In genomic region chr9:22814407-22815092, GRCm38 (mm10) we compare ENCODE assay signal across 12 mouse cellular contexts.
A peak's percentile ranks its signal among the peaks of the same experiment; 100 is the strongest.
DNase-seq lines count a peak whose midpoint lies in the region; ATAC-seq lines count a peak whose summit lies in the region.
"Had no signal": no experiment of that assay in that cellular context is flagged by ENCODE, and none has a peak within 500 bp of the region (broad histone marks: within the 10 kb centered on the region; RNA-seq: fewer than 3 reads in every experiment).

No protein-coding gene starts in this region.

- peaks cover 27% of the 10 kb centered on the region for H3K4me1 ChIP-seq in heart, embryonic 12.5 days (replicated peaks)
- H3K4me1 ChIP-seq in neural tube, embryonic 13.5 days (replicated peaks): peaks cover 9% of the 10 kb centered on the region; the same call in 1 of the 2 replicates
- peaks cover 2% of the 10 kb centered on the region; the same call in 1 of the 2 replicates for H3K4me1 ChIP-seq in neural tube, embryonic 15.5 days
- H3K4me1 ChIP-seq: stomach, embryonic 15.5 days had no signal

- no peaks in the 10 kb centered on the region for H3K27me3 ChIP-seq in heart, embryonic 12.5 days (replicated peaks)
- H3K27me3 ChIP-seq in neural tube, embryonic 13.5 days: no peaks in the 10 kb centered on the region
- no peaks in the 10 kb centered on the region for H3K27me3 ChIP-seq in neural tube, embryonic 15.5 days (replicated peaks)
- H3K27me3 ChIP-seq: stomach, embryonic 15.5 days had no signal

- H3K4me3 ChIP-seq in heart, embryonic 12.5 days: no peak overlapping the region
- no peak overlapping the region for H3K4me3 ChIP-seq in neural tube, embryonic 13.5 days
- H3K4me3 ChIP-seq in neural tube, embryonic 15.5 days (replicated peaks): no peak overlapping the region
- H3K4me3 ChIP-seq: stomach, embryonic 15.5 days had no signal

- DNase-seq in heart, postnatal 14 days: no peak
- peak; percentile 11 for DNase-seq in testis, postnatal 14 days (ENCODE audit: low spot score)
- DNase-seq in lung, postnatal 25 days (ENCODE audit: low spot score): no peak
- DNase-seq in natural killer cell, adult 2 months (ENCODE audit: low spot score in 2 of 2): no peak
- DNase-seq: cerebellum, adult 11 months; gastrocnemius, postnatal 25 days had no signal

- H3K4me2 ChIP-seq in heart, embryonic 12.5 days: no peak overlapping the region
- no peak overlapping the region for H3K4me2 ChIP-seq in neural tube, embryonic 13.5 days
- H3K4me2 ChIP-seq in neural tube, embryonic 15.5 days: no peak overlapping the region
- H3K4me2 ChIP-seq: stomach, embryonic 15.5 days had no signal

- H3K36me3 ChIP-seq in heart, embryonic 12.5 days: no peaks in the 10 kb centered on the region
- no peaks in the 10 kb centered on the region for H3K36me3 ChIP-seq in neural tube, embryonic 13.5 days
- H3K36me3 ChIP-seq in neural tube, embryonic 15.5 days: no peaks in the 10 kb centered on the region
- H3K36me3 ChIP-seq: stomach, embryonic 15.5 days had no signal

- intact Hi-C loops in heart, postnatal 14 days (cut with DNase I): no loop called here

- peak overlapping the region; percentile 42 for H3K27ac ChIP-seq in heart, embryonic 12.5 days (ENCODE audit: poor library complexity, severe bottlenecking)
- 0 out of 2 replicates have a peak overlapping the region, but pooled peaks have one; percentile 18 for H3K27ac ChIP-seq in neural tube, embryonic 13.5 days (replicated peaks)
- H3K27ac ChIP-seq in neural tube, embryonic 15.5 days (replicated peaks): no peak overlapping the region
- H3K27ac ChIP-seq: kidney, postnatal 0 days; stomach, embryonic 15.5 days had no signal

- no peak overlapping the region for H3K9ac ChIP-seq in heart, embryonic 12.5 days
- no peak overlapping the region for H3K9ac ChIP-seq in neural tube, embryonic 13.5 days
- H3K9ac ChIP-seq in neural tube, embryonic 15.5 days (replicated peaks): no peak overlapping the region
- H3K9ac ChIP-seq: stomach, embryonic 15.5 days had no signal

- peak; percentile 66 for ATAC-seq in heart, embryonic 12.5 days (ENCODE audit: insufficient number of reproducible peaks, low FRiP score)
- no peak for ATAC-seq in neural tube, embryonic 13.5 days (ENCODE audit: low read depth)
- ATAC-seq in neural tube, embryonic 15.5 days (ENCODE audit: low FRiP score): no peak
- peak; percentile 68 to 74 for ATAC-seq in hematopoietic stem cell, adult 5-6 weeks (replicated peaks in 1 of 2; ENCODE audit: insufficient read depth in 1 of 2, low FRiP score in 2 of 2, low TSS enrichment in 1 of 2, low read depth in 1 of 2, poor library complexity in 2 of 2, severe bottlenecking in 2 of 2)

- 30% methylated on average over 9 of the region's 9 CpGs for WGBS in heart, embryonic 12.5 days
- 57% methylated on average over 9 of the region's 9 CpGs for WGBS in neural tube, embryonic 13.5 days
- WGBS in neural tube, embryonic 15.5 days: 60% methylated on average over 9 of the region's 9 CpGs

- no peaks in the 10 kb centered on the region for H3K9me3 ChIP-seq in heart, embryonic 12.5 days (replicated peaks)
- H3K9me3 ChIP-seq in neural tube, embryonic 13.5 days: no peaks in the 10 kb centered on the region
- H3K9me3 ChIP-seq in neural tube, embryonic 15.5 days (replicated peaks): no peaks in the 10 kb centered on the region
- H3K9me3 ChIP-seq: stomach, embryonic 15.5 days had no signal

Comparison
In these comparisons a context has a peak if more than half of its experiments do, and no peak if none do; other contexts are left out.
1. ATAC-seq: peak in heart, embryonic 12.5 days (single experiment) and hematopoietic stem cell, adult 5-6 weeks (2 of 2); none in neural tube, embryonic 13.5 days (single experiment) and neural tube, embryonic 15.5 days (single experiment).